Mouse (Mus musculus) thymus, postnatal 10 days (tissue): ENCODE data around the gene Tln1.
"Not testable (repeated sequence)": the region's sequence is repeated elsewhere in the genome, so short reads cannot be mapped to it uniquely, and the experiment has no call there.

Experiments
- DNase-seq, 2 experiments: peaks; one replicate each; pipeline ENCODE4 v3.0.0; 2021; ENCODE audit warnings: low spot score in 2 of 2

Gene Tln1

DNA sequence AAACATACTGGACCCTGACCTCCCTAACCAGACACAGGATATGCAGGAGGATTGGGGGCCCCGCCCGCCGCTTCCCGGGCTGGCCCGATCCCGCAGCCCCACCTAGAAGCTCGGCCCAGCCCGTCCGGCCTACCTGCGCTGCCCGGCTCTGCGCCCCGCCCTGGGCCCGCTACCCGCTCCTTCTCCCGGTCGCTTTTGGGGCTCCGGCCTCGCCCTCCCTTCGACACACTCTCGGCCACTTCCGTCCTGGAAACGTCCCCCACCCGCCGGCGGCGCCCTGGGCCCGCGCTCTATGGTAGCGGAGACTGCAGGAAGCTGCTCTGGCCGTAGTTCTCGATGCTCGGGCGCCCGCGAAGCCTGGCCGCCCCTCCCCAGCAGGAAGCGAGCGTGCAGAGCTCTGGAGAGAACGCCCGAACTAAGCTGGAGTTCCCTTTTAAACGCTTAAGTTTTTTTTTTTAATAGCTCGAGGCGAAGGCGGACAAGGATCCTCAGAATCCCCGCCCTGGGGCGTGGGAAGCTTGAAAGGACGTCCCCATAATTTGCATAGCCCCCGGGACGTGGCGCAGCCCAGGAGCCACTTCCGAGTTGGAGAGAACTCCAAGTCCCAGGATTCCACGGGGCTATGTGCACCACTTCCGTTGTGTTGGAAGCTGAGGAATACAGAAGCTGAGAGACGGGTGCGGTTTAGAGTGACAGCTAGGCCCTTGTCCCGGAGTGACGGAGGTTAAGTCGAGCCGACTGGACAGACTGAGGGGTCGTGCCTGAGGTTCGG, at the start of gene Tln1, which contains the start of gene Creb3:
Gene Tln1, minus strand, starts transcription at position 695 of the 772 bp plus-strand sequence.
Gene Creb3, plus strand, starts transcription at position 336 of the 772 bp plus-strand sequence.
- peak; percentile 89 to 90 for DNase-seq

DNA sequence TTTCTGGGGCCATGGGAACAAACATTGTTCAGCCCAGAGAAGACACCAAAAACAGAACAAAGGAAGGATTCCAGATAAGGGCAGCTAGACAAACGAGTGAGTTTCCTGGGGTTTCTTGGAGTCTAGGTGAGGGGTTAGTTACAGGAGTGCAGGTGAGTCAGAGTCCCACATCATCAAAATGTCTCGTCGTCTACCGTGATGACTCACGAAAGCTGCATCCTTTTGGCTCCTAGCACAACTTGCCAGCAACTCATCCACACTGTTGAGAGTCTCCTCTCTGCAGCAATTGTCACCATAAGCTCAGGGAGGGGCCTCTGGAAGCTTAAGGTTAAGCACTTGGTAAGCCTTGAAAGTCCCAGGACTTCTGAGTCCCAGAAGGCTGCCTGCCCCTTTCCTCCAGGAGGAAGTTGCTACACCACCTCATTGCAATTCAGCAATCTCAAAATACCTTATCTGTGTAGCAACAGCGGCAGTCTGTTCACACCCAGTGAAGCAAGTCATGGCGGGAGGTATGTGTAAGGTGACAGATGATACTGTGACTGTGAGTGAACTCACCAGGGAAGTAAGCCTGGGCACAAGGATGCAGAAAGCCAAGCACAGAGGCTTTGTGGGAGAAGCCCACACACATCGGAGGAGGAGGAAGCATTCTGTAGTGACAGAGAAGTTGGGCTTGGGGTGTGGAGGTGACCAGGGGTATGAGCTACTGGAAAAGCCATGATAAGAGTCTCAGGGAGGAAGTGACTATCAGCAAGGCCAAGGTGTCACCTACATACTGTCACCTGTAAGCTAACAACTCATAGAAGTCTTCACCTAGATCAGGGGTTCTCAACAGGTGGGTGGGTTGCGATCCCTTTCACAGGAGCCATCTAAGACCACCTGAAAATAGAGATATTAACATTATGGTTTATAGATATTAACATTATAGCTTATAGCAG, 42.5 kb upstream of the Tln1 start:
- DNase-seq, result no peak

DNA sequence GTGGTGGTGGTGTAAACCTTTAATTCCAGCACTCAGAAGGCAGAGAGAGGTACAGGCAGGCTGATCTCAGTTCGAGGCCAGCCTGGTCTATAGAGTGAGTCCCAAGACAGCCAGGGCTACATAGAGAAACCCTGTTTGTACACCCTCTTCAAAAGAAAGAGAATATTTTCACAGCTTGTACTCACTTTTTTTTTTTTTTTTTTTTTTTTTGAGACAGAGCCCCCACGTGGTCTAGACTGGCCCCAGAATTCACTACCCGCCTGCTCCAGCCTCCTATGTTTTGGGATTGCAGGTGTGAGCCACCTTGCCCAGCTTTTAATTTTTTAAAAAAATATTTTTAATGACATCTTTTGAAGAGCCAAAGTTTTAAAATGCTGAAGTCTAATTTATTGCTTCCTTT, 41.6 kb upstream of the Tln1 start:
- no peak for DNase-seq

GRCm38 (mm10) chr4:43600195-43600934, 37.9 kb upstream of the Tln1 start:
- no peak for DNase-seq

DNA sequence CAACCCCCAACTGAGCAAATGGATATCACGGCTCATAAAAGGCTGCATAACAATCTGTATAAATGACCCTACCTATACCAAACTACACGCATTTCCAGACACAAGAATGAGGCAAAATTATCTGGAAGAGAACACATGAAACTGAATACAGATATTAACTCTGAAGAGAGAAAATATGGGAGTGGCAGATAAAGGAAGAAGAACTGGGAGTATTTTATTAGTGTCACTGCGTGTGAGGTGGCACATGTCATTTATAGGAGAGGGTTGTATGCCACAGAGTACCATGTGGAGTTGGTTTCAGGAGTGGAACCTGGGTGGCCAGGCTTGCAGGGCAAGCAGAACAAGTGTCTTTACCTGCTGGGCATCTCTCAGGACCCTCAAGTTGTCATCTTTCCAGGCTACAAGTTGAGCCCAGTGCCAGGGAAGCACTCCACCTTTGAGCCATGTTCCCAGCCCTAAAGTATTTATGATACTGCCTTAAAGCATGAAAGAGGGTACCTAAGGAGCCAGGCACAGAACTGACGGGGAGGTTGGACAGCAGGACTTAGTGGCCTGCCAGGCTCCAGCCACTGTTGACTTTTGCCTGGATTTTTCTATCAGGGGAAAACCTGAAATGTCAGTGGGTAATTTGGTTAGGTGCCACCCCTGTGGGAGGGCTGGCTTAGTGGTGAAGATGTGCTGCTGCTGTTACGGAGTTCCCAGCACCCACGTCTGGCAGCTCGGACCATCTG, 36.3 kb upstream of the Tln1 start:
- no peak for DNase-seq

GRCm38 (mm10) chr4:43598200-43598599, 35.7 kb upstream of the Tln1 start:
- DNase-seq, result no peak

DNA sequence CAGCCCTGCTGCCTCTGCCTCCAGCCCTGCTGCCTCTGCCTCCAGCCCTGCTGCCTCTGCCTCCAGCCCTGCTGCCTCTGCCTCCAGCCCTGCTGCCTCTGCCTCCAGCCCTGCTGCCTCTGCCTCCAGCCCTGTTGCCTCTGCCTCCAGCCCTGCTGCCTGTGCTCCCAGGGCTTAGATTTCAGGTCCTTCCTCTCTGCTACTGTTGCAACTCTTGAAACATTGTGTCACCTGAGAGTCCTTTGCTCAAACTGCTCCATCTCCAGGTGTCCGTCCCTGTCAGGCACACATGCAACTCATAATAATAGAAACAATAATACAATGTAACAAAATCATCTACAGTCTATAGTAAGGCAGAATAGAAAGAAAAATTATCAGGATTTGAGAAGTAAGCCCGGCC, 34.1 kb upstream of the Tln1 start:
- DNase-seq, result not testable (repeated sequence)

GRCm38 (mm10) chr4:43593453-43593852, 31.0 kb upstream of the Tln1 start:
- no peak for DNase-seq

DNA sequence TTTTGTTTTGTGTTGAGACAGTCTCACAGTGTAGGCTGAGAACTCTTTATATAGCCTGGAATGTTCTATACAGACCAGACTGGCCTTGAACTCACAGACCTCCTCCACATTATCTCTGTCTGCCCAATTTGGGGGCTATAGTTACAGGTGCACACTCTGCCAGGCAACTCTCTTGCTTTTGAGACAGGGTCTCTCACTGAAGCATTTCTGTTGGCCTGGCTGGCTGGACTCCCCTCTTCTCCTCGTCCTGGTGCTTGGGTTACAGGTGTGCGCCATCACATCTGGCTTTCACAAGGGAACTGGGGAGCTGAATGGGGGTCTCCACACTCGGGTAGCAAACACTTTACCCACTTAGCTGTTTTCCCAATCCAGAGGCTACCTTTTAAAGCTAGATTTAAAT, 29.5 kb upstream of the Tln1 start:
- DNase-seq, result no peak

DNA sequence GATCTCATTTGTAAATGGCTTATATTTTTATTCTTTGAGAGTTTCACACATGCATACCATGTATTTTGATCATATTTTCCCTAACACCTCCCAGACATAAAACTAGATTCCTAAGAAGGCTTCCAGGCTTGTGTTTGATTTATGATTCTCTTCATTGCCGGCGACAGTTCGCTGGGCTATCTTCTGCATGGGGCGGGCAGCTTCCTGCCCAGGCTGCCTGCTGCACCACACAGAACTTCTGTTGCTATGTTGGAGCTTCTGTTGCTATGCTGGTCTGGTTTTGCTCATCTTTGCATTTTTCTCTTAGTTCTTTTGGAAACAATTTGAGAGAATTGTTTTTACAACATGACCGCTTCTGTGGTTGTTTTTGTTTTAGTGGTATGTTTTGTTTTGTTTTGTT, 29.1 kb upstream of the Tln1 start:
- DNase-seq, result no peak

GRCm38 (mm10) chr4:43587681-43588080, 25.2 kb upstream of the Tln1 start:
- DNase-seq, result no peak

DNA sequence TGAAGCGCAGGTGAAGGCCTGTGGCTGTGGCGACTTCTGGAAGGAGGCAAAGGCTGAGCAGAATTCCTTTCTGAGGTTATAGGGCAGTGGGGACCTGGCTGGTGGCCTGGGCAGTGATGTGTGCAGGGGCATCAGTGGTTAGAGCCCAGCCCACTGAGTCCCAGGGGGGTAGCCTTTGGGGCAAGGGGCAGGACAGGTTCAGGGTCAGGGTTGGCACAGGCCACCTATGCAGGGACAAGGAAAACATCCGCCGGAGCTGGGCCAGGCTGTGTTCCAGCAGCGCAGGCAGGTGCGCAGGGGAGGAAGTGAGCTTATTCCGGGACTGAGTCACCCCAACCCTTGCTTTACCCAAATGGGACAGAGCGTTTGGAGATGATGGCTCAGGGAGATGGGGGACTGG, 23.9 kb upstream of the Tln1 start:
- DNase-seq, result no peak

DNA sequence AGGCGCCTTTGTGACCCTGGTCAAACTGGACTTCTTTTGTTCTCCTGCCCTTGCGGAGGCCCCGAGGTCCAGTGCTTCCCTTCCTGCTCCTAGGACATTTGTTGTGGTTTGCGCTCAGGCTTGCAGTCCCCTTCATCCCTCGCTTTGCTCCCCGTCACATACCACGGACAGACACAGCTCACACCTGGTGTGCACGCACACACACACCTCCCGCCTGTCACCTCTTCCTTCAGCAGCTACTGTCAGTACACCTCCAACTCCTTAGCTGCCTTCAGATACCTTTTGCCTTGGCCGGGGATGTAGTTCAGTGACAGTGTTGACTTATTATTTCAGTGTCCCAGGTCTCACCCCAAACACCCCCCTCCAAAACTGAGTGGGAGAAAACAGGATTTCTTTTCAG, 23.2 kb upstream of the Tln1 start:
- no peak for DNase-seq

DNA sequence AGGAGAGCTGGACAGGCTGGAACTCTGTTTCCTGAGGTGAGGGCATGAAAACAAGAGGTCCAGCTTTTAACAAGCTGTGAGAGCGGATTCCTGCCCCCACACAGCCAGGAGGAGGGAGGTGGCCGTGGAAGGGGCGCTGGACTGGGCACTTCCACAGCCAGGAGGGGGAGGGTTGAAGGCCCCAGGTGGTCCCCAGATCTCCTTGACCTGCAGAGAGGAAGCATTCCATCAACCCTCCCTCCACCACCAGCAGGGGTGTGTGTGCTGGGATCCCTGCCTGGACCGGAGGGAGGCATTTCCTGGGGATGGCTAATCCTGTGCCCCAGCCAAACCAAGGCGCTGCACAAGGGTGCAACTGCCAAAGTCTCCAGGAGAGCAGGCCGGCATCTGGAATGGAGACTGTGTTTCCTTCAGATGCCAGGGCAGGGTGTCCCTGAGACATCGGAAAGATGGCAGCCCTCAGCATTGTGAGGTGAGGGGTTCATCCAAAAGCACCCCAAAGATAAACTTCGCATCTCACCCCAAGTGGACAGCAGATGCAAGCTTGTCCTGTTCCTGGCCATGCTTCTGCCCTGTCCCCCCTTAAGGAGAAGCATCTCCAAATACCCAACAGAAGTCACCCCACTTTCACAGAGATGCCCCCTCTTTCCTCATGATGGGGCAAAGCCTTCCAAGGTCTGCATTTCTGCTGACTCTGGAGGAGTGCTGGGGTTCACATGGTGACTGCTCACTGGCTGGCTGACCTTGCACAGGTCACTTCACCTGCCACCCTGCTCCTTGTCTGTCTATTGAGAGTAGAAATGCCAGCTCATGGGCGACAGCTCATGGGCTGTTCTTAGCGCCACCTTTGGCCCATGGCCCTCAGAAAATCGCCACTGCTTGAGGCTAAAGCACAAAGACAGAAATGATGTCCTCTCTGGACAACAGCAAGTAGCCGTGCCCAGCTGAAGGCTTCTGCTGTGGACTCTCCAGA, 22.2 kb upstream of the Tln1 start, which contains the start of gene Msmp:
Gene Msmp, minus strand, starts transcription at position 51 of the 973 bp plus-strand sequence.
- DNase-seq, result no peak

- DNase-seq, result no peak
Measured at GRCm38 (mm10) chr4:43583421-43583820, 20.9 kb upstream of the Tln1 start.

DNA sequence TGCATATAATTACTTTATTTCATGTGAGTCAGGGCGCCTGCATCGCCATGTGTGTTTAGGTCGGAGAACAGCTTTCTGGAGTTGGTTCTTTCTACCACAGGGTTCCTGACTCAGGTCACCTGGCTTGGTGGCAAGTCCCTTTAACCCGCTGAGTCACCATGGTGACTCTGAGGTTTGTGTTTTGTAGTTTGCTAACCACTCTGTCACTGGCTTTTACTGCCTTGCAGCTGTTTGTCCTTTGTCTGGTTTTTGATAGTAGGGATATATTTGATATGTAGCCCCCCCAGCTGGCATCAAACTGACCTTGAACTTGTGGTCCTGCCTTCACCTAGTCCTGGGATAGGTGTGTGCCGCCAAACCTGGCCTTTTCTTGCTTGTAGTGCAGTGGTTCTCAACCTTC, 19.8 kb upstream of the Tln1 start:
- DNase-seq, result no peak

DNA sequence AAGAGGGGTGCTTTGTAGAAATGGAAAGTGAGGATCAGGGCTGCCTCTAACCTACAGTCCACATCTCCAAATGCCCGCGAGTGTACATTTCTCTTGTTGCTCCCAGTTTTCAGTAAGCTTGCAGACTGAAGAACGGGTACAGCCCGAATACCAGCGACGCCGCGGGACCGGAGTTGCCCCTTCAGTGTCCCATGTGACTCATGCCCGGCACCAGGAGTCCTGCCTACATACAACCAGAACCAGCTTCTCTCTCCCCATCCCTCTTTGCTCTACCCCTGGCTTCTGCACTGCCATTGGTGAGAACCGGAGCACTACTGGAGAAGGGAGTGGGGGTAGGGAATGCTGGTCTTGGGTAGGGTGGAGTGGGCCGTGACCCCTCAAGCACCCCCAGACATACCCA, 18.9 kb upstream of the Tln1 start:
- DNase-seq, result no peak

DNA sequence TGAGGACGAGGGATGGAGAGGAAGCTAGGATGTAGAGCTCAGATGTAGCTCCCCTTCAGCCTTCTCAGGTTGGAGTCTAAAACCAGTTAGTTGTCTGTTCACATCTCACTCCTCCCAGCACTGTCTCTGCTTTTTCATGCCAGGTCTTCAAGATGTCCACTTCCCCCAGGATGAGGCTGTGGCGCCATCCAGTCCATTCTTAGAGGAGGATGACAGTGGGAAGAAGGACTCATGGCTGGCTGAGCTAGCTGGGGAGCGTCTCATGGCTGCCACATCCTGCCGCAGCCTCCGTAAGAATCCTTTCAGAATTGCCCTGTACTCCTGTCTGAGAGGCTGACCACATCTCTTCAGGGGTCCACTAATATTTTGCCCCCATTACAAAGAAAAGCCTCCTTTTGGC, 18.2 kb upstream of the Tln1 start:
- no peak for DNase-seq

DNA sequence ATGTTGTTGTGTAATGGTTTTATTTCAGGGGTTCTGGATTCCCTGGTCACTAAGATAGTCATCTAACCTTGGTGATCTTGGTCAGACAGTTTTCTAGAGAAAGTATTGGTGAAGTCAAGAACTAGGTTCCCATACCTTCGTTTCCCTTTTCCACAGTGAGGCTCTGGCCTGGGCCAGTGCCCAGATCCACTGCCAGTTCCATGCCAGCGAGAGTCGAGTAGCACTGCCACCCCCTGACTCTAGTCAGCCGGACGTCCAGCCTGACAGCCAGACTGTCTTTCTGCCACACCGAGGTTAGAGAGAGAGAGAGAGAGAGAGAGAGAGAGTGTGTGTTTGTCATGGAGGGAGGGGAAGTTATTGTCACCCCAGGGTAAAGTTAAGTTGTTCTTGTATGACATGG, 17.2 kb upstream of the Tln1 start:
- no peak for DNase-seq

- DNase-seq, result no peak
Measured at GRCm38 (mm10) chr4:43579256-43579655, 16.8 kb upstream of the Tln1 start.
